Mouse (Mus musculus) embryo, embryonic 9.5 days (tissue): Measurements from ENCODE around the gene Olfr308.
"Not testable (repeated sequence)": the region's sequence is repeated elsewhere in the genome, so short reads cannot be mapped to it uniquely, and the experiment has no call there.

Source experiments
- DNase-seq: peaks from one replicate; pipeline ENCODE4 v3.0.0-alpha.2; 2017; ENCODE audit errors: extremely low spot score

The Olfr308 gene

GRCm38 (mm10) chr7:86325530-86325929 lies at the start of gene Olfr308:
Olfr308 (minus strand) TSS chr7:86325630.
- no peak for DNase-seq

- no peak for DNase-seq
Observed at GRCm38 (mm10) chr7:86366828-86367227, 41.4 kb upstream of the Olfr308 start, which contains the start of gene Olfr305. Olfr305 (minus strand) TSS chr7:86366928.

- DNase-seq = not testable (repeated sequence)
Observed at GRCm38 (mm10) chr7:86346296-86346695, 20.9 kb upstream of the Olfr308 start.

- DNase-seq = no peak
Observed at GRCm38 (mm10) chr7:86344253-86344652, 18.8 kb upstream of the Olfr308 start.

- no peak for DNase-seq
Observed at GRCm38 (mm10) chr7:86342881-86343565, 17.6 kb upstream of the Olfr308 start.

- DNase-seq = no peak
Observed at GRCm38 (mm10) chr7:86337486-86337885, 12.1 kb upstream of the Olfr308 start, which contains the start of gene Olfr307. Olfr307 (minus strand) TSS chr7:86337586.

GRCm38 (mm10) chr7:86321323-86321722 lies 4.1 kb downstream of the Olfr308 start:
- DNase-seq = no peak

GRCm38 (mm10) chr7:86313608-86314007 lies 11.8 kb downstream of the Olfr308 start, which contains the start of gene Olfr309:
Olfr309 (minus strand) TSS chr7:86313708.
- DNase-seq = no peak

GRCm38 (mm10) chr7:86277072-86277471 lies 48.4 kb downstream of the Olfr308 start, which contains the start of gene Olfr310:
Olfr310 (minus strand) TSS chr7:86277172.
- DNase-seq = no peak
